Mouse (Mus musculus): ENCODE measurements around the gene Pde6c. TPM values are rescaled to one million over a fixed set of nuclear protein-coding genes. Genes with fewer than 3 reads are reported as not detected.

The Pde6c gene
- polyA plus RNA-seq, 1 experiment from 2014 or later = not detected

GRCm38 (mm10) chr19:38120123-38120760 lies 12.3 kb upstream of the Pde6c start:
- H3K36me3 ChIP-seq (ENCODE audit: inconsistent target) = no peaks in the 10 kb centered on the region
- H3K27ac ChIP-seq = no peak overlapping the region
- H3K79me2 ChIP-seq (ENCODE audit: inconsistent target) = no peaks in the 10 kb centered on the region
- WGBS (ENCODE audit: missing documents) = 84% methylated on average over 5 of the region's 5 CpGs
- H3K4me3 ChIP-seq (ENCODE audit: inconsistent target) = no peak overlapping the region

- Histone ChIP-seq H3K27ac (no peak overlapping the region), H3K4me3 (ENCODE audit: inconsistent target) (no peak overlapping the region)
These were observed 8.7 kb upstream of the Pde6c start for GRCm38 (mm10) chr19:38123921-38124320.

GRCm38 (mm10) chr19:38124401-38125218 lies 8.0 kb upstream of the Pde6c start:
- 3% methylated on average over 48 of the region's 77 CpGs for WGBS (ENCODE audit: missing documents)
- H3K79me2 ChIP-seq (ENCODE audit: inconsistent target) = no peaks in the 10 kb centered on the region
- H3K36me3 ChIP-seq (ENCODE audit: inconsistent target) = no peaks in the 10 kb centered on the region
- no peak overlapping the region for H3K4me3 ChIP-seq (ENCODE audit: inconsistent target)
- H3K27ac ChIP-seq = no peak overlapping the region

More at GRCm38 (mm10) chr19:38123921-38124320, 8.7 kb upstream of the Pde6c start:
- H3K36me3 ChIP-seq (ENCODE audit: inconsistent target) = no peaks in the 10 kb centered on the region
- 30% methylated on average over 9 of the region's 9 CpGs for WGBS (ENCODE audit: missing documents)
- H3K79me2 ChIP-seq (ENCODE audit: inconsistent target) = no peaks in the 10 kb centered on the region

GRCm38 (mm10) chr19:38125219-38125610 lies 7.4 kb upstream of the Pde6c start, which contains the start of gene Rbp4:
TSS of gene Rbp4 (minus strand) at chr19:38125281.
- H3K4me3 ChIP-seq (ENCODE audit: inconsistent target) = no peak within 1 kb of the TSS
- no peaks in the 10 kb centered on the region for H3K79me2 ChIP-seq (ENCODE audit: inconsistent target)
- no peaks in the 10 kb centered on the region for H3K36me3 ChIP-seq (ENCODE audit: inconsistent target)
- 57% methylated on average over 6 of the region's 6 CpGs for WGBS (ENCODE audit: missing documents)
- no peak within 1 kb of the TSS for H3K27ac ChIP-seq

GRCm38 (mm10) chr19:38126656-38127055 lies 5.9 kb upstream of the Pde6c start:
- Histone ChIP-seq H3K4me3 (ENCODE audit: inconsistent target) (no peak overlapping the region), H3K27ac (no peak overlapping the region), H3K79me2 (ENCODE audit: inconsistent target) (no peaks in the 10 kb centered on the region), H3K36me3 (ENCODE audit: inconsistent target) (no peaks in the 10 kb centered on the region)
- WGBS (ENCODE audit: missing documents) = 75% methylated on average over 8 of the region's 8 CpGs

GRCm38 (mm10) chr19:38133986-38134385 lies 1.4 kb downstream of the Pde6c start:
- no peaks in the 10 kb centered on the region for H3K79me2 ChIP-seq (ENCODE audit: inconsistent target)
- H3K36me3 ChIP-seq (ENCODE audit: inconsistent target) = no peaks in the 10 kb centered on the region
- no peak overlapping the region for H3K27ac ChIP-seq
- H3K4me3 ChIP-seq (ENCODE audit: inconsistent target) = no peak overlapping the region
- WGBS (ENCODE audit: missing documents) = 77% methylated on average over 11 of the region's 11 CpGs

- WGBS (ENCODE audit: missing documents) = 55% methylated on average over 6 of the region's 6 CpGs
- Histone ChIP-seq H3K27ac (no peak overlapping the region), H3K36me3 (ENCODE audit: inconsistent target) (no peaks in the 10 kb centered on the region), H3K79me2 (ENCODE audit: inconsistent target) (no peaks in the 10 kb centered on the region), H3K4me3 (ENCODE audit: inconsistent target) (no peak overlapping the region)
These were observed 2.2 kb downstream of the Pde6c start for GRCm38 (mm10) chr19:38134806-38135205.

GRCm38 (mm10) chr19:38143540-38144271 lies 11.1 kb downstream of the Pde6c start:
- no peak overlapping the region for H3K27ac ChIP-seq
- H3K4me3 ChIP-seq (ENCODE audit: inconsistent target) = no peak overlapping the region
- H3K79me2 ChIP-seq (ENCODE audit: inconsistent target) = no peaks in the 10 kb centered on the region
- WGBS (ENCODE audit: missing documents) = 19% methylated on average over 4 of the region's 4 CpGs
- no peaks in the 10 kb centered on the region for H3K36me3 ChIP-seq (ENCODE audit: inconsistent target)

GRCm38 (mm10) chr19:38156243-38156642 lies 23.7 kb downstream of the Pde6c start:
- H3K36me3 ChIP-seq (ENCODE audit: inconsistent target) = no peaks in the 10 kb centered on the region
- no peak overlapping the region for H3K4me3 ChIP-seq (ENCODE audit: inconsistent target)
- no peak overlapping the region for H3K27ac ChIP-seq
- no peaks in the 10 kb centered on the region for H3K79me2 ChIP-seq (ENCODE audit: inconsistent target)
- 100% methylated on average over 1 of the region's 1 CpGs for WGBS (ENCODE audit: missing documents)

- H3K27ac ChIP-seq = no peak overlapping the region
These were observed 29.2 kb downstream of the Pde6c start for GRCm38 (mm10) chr19:38161648-38162354.

GRCm38 (mm10) chr19:38164633-38165032 lies 32.1 kb downstream of the Pde6c start:
- no peak overlapping the region for H3K4me3 ChIP-seq (ENCODE audit: inconsistent target)
- no peak overlapping the region for H3K27ac ChIP-seq
- no peaks in the 10 kb centered on the region for H3K36me3 ChIP-seq (ENCODE audit: inconsistent target)
- 35% methylated on average over 2 of the region's 2 CpGs for WGBS (ENCODE audit: missing documents)
- no peaks in the 10 kb centered on the region for H3K79me2 ChIP-seq (ENCODE audit: inconsistent target)

More at GRCm38 (mm10) chr19:38161648-38162354, 29.2 kb downstream of the Pde6c start:
- Histone ChIP-seq H3K79me2 (ENCODE audit: inconsistent target) (no peaks in the 10 kb centered on the region), H3K36me3 (ENCODE audit: inconsistent target) (no peaks in the 10 kb centered on the region), H3K4me3 (ENCODE audit: inconsistent target) (no peak overlapping the region)
- 84% methylated on average over 21 of the region's 21 CpGs for WGBS (ENCODE audit: missing documents)

GRCm38 (mm10) chr19:38179675-38180074 lies 47.1 kb downstream of the Pde6c start:
- H3K4me3 ChIP-seq (ENCODE audit: inconsistent target) = no peak overlapping the region
- 95% methylated on average over 9 of the region's 9 CpGs for WGBS (ENCODE audit: missing documents)
- no peaks in the 10 kb centered on the region for H3K36me3 ChIP-seq (ENCODE audit: inconsistent target)
- no peaks in the 10 kb centered on the region for H3K79me2 ChIP-seq (ENCODE audit: inconsistent target)
- no peak overlapping the region for H3K27ac ChIP-seq

- H3K36me3 ChIP-seq (ENCODE audit: inconsistent target) = no peaks in the 10 kb centered on the region; the same call in 1 of the 2 replicates
- H3K79me2 ChIP-seq (ENCODE audit: inconsistent target) = no peaks in the 10 kb centered on the region
- H3K4me3 ChIP-seq (ENCODE audit: inconsistent target) = no peak overlapping the region
- 89% methylated on average over 5 of the region's 5 CpGs for WGBS (ENCODE audit: missing documents)
- no peak overlapping the region for H3K27ac ChIP-seq
These were observed 54.2 kb downstream of the Pde6c start for GRCm38 (mm10) chr19:38186631-38187344.

GRCm38 (mm10) chr19:38187345-38187680 lies 54.7 kb downstream of the Pde6c start:
- H3K36me3 ChIP-seq (ENCODE audit: inconsistent target) = no peaks in the 10 kb centered on the region; the same call in 1 of the 2 replicates
- H3K79me2 ChIP-seq (ENCODE audit: inconsistent target) = no peaks in the 10 kb centered on the region
- WGBS (ENCODE audit: missing documents) = 95% methylated on average over 2 of the region's 2 CpGs
- no peak overlapping the region for H3K27ac ChIP-seq
- H3K4me3 ChIP-seq (ENCODE audit: inconsistent target) = no peak overlapping the region

Data from macrophage (primary cell).